Mouse (Mus musculus): Measurements from ENCODE around the gene Krt71.

DNA sequence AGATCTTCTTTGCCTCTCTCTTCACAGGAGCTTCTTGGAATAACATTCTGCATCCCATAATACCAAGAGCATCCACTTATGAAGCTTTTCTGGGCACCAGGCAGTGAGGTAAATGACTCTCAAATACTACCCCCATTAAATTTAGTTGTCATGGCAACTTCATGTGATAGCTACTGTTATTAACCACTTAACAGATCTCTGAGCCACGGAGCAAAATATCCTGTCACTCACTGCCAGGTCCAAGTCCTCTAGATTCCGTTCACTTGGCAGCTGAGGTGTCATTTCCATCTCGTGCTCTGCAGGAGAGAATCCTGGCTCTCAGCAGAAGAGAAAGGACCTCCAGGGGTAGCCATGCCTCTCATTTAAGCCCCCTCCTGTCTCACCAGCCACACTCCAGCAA, 48.0 kb upstream of the Krt71 start:
- TF ChIP-seq CTCF (IDR thresholded peaks at IDR 0.05; ENCODE audit: borderline replicate concordance, insufficient read depth, low read length) (no peak), POLR2A (IDR thresholded peaks at IDR 0.05; ENCODE audit: low read depth, low read length) (no peak)
